Comparison of ENCODE assay signal across 22 mouse cellular contexts in genomic region chr15:96392878-96393277, GRCm38 (mm10).
DNase-seq lines count a peak whose midpoint lies in the region; ATAC-seq and TF ChIP-seq lines count a peak whose summit lies in the region.
"Had no signal": no experiment of that assay in that cellular context is flagged by ENCODE, and none has a peak within 500 bp of the region (broad histone marks: within the 10 kb centered on the region; RNA-seq: fewer than 3 reads in every experiment).

No protein-coding gene starts in this region.

- no peak for DNase-seq in heart, adult 2 months
- no peak for DNase-seq in heart, adult 18-20 months
- DNase-seq in liver, postnatal 0 days = no peak
- DNase-seq in liver, embryonic 11.5 days (ENCODE audit: low spot score) = no peak
- DNase-seq in 416B (ENCODE audit: low read depth) (peak; percentile 34), NIH3T3 (ENCODE audit: low read depth) (peak; percentile 28)
- DNase-seq in embryonic facial prominence, embryonic 10.5 days (ENCODE audit: low spot score) = no peak
- DNase-seq in thymus, postnatal 36 days = no peak
- DNase-seq: adrenal gland, postnatal 36 days; cerebellum, adult 9-10 months; kidney, adult 18-20 months; kidney, postnatal 14 days; layer of hippocampus, postnatal 36 days; right cerebral cortex, adult 18-20 months; thymus, adult 2 months had no signal

- H3K36me3 ChIP-seq in heart, adult 2 months (ENCODE audit: control insufficient read depth, insufficient read depth, low read length) = no peaks in the 10 kb centered on the region; the same call in 1 of the 2 replicates
- peaks cover 72% of the 10 kb centered on the region for H3K36me3 ChIP-seq in liver, postnatal 0 days (replicated peaks; ENCODE audit: insufficient read depth, low read length)
- peaks cover 29% of the 10 kb centered on the region for H3K36me3 ChIP-seq in liver, embryonic 11.5 days (ENCODE audit: control insufficient read depth, insufficient read depth, low read length)
- peaks cover 91% of the 10 kb centered on the region for H3K36me3 ChIP-seq in embryonic facial prominence, embryonic 10.5 days (replicated peaks)

- intact Hi-C loops in heart, adult 2 months (cut with DNase I) = no loop called here

- H3K4me2 ChIP-seq in liver, postnatal 0 days (ENCODE audit: low read depth, low read length) = no peak overlapping the region
- H3K4me2 ChIP-seq in liver, embryonic 11.5 days = no peak overlapping the region
- H3K4me2 ChIP-seq: embryonic facial prominence, embryonic 15.5 days; heart, embryonic 11.5 days; midbrain, embryonic 15.5 days; stomach, embryonic 15.5 days had no signal

- no peak overlapping the region for H3K27ac ChIP-seq in heart, adult 2 months
- no peak overlapping the region for H3K27ac ChIP-seq in liver, postnatal 0 days (ENCODE audit: low read depth)
- H3K27ac ChIP-seq in liver, embryonic 11.5 days (ENCODE audit: low read depth, low read length) = no peak overlapping the region
- no peak overlapping the region for H3K27ac ChIP-seq in embryonic facial prominence, embryonic 10.5 days (replicated peaks)
- H3K27ac ChIP-seq: embryonic facial prominence, embryonic 15.5 days; liver, embryonic 14.5 days; midbrain, embryonic 15.5 days; stomach, embryonic 15.5 days had no signal

- H3K4me3 ChIP-seq in heart, adult 2 months = no peak overlapping the region
- no peak overlapping the region for H3K4me3 ChIP-seq in liver, postnatal 0 days (ENCODE audit: low read depth, low read length)
- H3K4me3 ChIP-seq in liver, embryonic 11.5 days (ENCODE audit: low read depth, low read length) = no peak overlapping the region
- H3K4me3 ChIP-seq in embryonic facial prominence, embryonic 10.5 days = no peak overlapping the region
- H3K4me3 ChIP-seq: embryonic facial prominence, embryonic 15.5 days; midbrain, embryonic 15.5 days; myocyte; stomach, embryonic 15.5 days had no signal

- TF ChIP-seq CTCF in heart, adult 2 months (IDR thresholded peaks at IDR 0.05) = peak; percentile 36
- peak; percentile 13; the same call in 1 of the 2 replicates for TF ChIP-seq CTCF in liver, postnatal 0 days (IDR thresholded peaks at IDR 0.05; ENCODE audit: low read depth)

- H3K9ac ChIP-seq in heart, adult 2 months (ENCODE audit: low read depth, low read length) = no peak overlapping the region
- no peak overlapping the region for H3K9ac ChIP-seq in liver, postnatal 0 days (replicated peaks)
- H3K9ac ChIP-seq in liver, embryonic 11.5 days (ENCODE audit: low read depth, low read length) = no peak overlapping the region
- H3K9ac ChIP-seq: embryonic facial prominence, embryonic 15.5 days; liver, embryonic 14.5 days; midbrain, embryonic 15.5 days; stomach, embryonic 15.5 days had no signal

- no peak for TF ChIP-seq POLR2A in heart, adult 2 months (IDR thresholded peaks at IDR 0.05; ENCODE audit: insufficient read depth, low read depth, low read length)

- H3K79me2 ChIP-seq in heart, adult 2 months (replicated peaks; ENCODE audit: control insufficient read depth, insufficient read depth, low read length) = no peaks in the 10 kb centered on the region

- no peaks in the 10 kb centered on the region for H3K27me3 ChIP-seq in heart, adult 2 months (ENCODE audit: control insufficient read depth, insufficient read depth, low read length)
- no peaks in the 10 kb centered on the region for H3K27me3 ChIP-seq in liver, postnatal 0 days (ENCODE audit: insufficient read depth, low read length)
- H3K27me3 ChIP-seq in liver, embryonic 11.5 days (replicated peaks; ENCODE audit: control insufficient read depth, insufficient read depth, low read length) = no peaks in the 10 kb centered on the region
- H3K27me3 ChIP-seq in embryonic facial prominence, embryonic 10.5 days (replicated peaks; ENCODE audit: low read depth, poor library complexity, severe bottlenecking) = no peaks in the 10 kb centered on the region
- H3K27me3 ChIP-seq: embryonic facial prominence, embryonic 15.5 days; midbrain, embryonic 15.5 days; stomach, embryonic 15.5 days had no signal

- H3K9me3 ChIP-seq in liver, postnatal 0 days (ENCODE audit: low read length) = no peaks in the 10 kb centered on the region
- no peaks in the 10 kb centered on the region for H3K9me3 ChIP-seq in liver, embryonic 11.5 days (ENCODE audit: control insufficient read depth, low read length)
- H3K9me3 ChIP-seq in embryonic facial prominence, embryonic 10.5 days = no peaks in the 10 kb centered on the region
- H3K9me3 ChIP-seq: embryonic facial prominence, embryonic 15.5 days; midbrain, embryonic 15.5 days; stomach, embryonic 15.5 days had no signal

- H3K4me1 ChIP-seq in heart, adult 2 months (ENCODE audit: control insufficient read depth, insufficient read depth, low read length) = no peaks in the 10 kb centered on the region
- H3K4me1 ChIP-seq in liver, postnatal 0 days (ENCODE audit: insufficient read depth) = no peaks in the 10 kb centered on the region
- no peaks in the 10 kb centered on the region for H3K4me1 ChIP-seq in liver, embryonic 11.5 days (replicated peaks; ENCODE audit: control insufficient read depth, insufficient read depth, low read length)
- no peaks in the 10 kb centered on the region for H3K4me1 ChIP-seq in embryonic facial prominence, embryonic 10.5 days
- H3K4me1 ChIP-seq: embryonic facial prominence, embryonic 15.5 days; midbrain, embryonic 15.5 days; stomach, embryonic 15.5 days had no signal

- ATAC-seq in liver, postnatal 0 days = no peak
- no peak for ATAC-seq in liver, embryonic 11.5 days (replicated peaks; ENCODE audit: low FRiP score)
- ATAC-seq: hindbrain, embryonic 16.5 days; midbrain, embryonic 15.5 days had no signal

- no peak for TF ChIP-seq EP300 in heart, adult 2 months (IDR thresholded peaks at IDR 0.05; ENCODE audit: insufficient read depth, low read depth, low read length)
- TF ChIP-seq EP300 in liver, postnatal 0 days (IDR thresholded peaks at IDR 0.05; ENCODE audit: low read depth) = no peak

- 89% methylated on average over 3 of the region's 3 CpGs for WGBS in heart, adult 2 months
- WGBS in liver, postnatal 0 days (ENCODE audit: insufficient replicate concordance) = 92% methylated on average over 3 of the region's 3 CpGs
- WGBS in liver, embryonic 11.5 days = 94% methylated on average over 3 of the region's 3 CpGs
- WGBS in embryonic facial prominence, embryonic 10.5 days = 96% methylated on average over 3 of the region's 3 CpGs

Comparison
In these comparisons a context has a peak if more than half of its experiments do, and no peak if none do; other contexts are left out.
1. DNase-seq: peak in 416B (single experiment) and NIH3T3 (single experiment); none in heart, adult 2 months (0 of 2), heart, adult 18-20 months (0 of 2), liver, postnatal 0 days (single experiment), liver, embryonic 11.5 days (single experiment), embryonic facial prominence, embryonic 10.5 days (single experiment) and thymus, postnatal 36 days (0 of 2).